Mouse (Mus musculus) kidney, postnatal 0 days (tissue): ENCODE data around the gene Eea1. TPM values are rescaled to one million over a fixed set of nuclear protein-coding genes. Genes with fewer than 3 reads are reported as not detected.

Experiments used
- ATAC-seq: fragments of 200-750 bp; cut with Nextera tagmentation; replicated peaks from 2 replicates; pipeline ENCODE4 v1.8.0; 2017; ENCODE audit warnings: low read depth, moderate number of reproducible peaks, moderate TSS enrichment, moderate library complexity; ENCODE audit not compliant: low FRiP score
- DNase-seq: peaks from one replicate; pipeline ENCODE4 v3.0.0-alpha.2; 2016; ENCODE audit warnings: low spot score
- H3K27ac ChIP-seq: fragments of 300-500 bp; sonication (generic); 2 replicates; pipeline ENCODE4 v1.5.1; 2014; ENCODE audit warnings: mild to moderate bottlenecking
- H3K27me3 ChIP-seq: fragments of 300-500 bp; sonication (generic); 2 replicates; pipeline ENCODE4 v1.6.1; 2014; ENCODE audit warnings: low read length, mixed read lengths; ENCODE audit not compliant: insufficient read depth
- H3K36me3 ChIP-seq: fragments of 300-500 bp; sonication (generic); 2 replicates; pipeline ENCODE4 v1.6.1; 2014; ENCODE audit warnings: low read length, mixed read lengths; ENCODE audit not compliant: insufficient read depth
- H3K4me1 ChIP-seq: fragments of 300-500 bp; sonication (generic); replicated peaks from 2 replicates; pipeline ENCODE4 v1.6.1; 2014; ENCODE audit warnings: antibody characterized with exemption, low read length, mixed read lengths; ENCODE audit not compliant: insufficient read depth
- H3K4me2 ChIP-seq: fragments of 300-500 bp; sonication (generic); 2 replicates; pipeline ENCODE4 v1.6.1; 2014; ENCODE audit warnings: mild to moderate bottlenecking, low read length, moderate library complexity, mixed read lengths
- H3K4me3 ChIP-seq: fragments of 300-500 bp; sonication (generic); replicated peaks from 2 replicates; pipeline ENCODE4 v1.5.1; 2014; ENCODE audit warnings: low read depth, low read length
- H3K9ac ChIP-seq: fragments of 300-500 bp; sonication (generic); 2 replicates; pipeline ENCODE4 v1.6.1; 2014; ENCODE audit warnings: low read depth, low read length
- H3K9me3 ChIP-seq: fragments of 300-500 bp; sonication (generic); replicated peaks from 2 replicates; pipeline ENCODE4 v1.6.1; 2016; ENCODE audit warnings: low read length, inconsistent platforms, mixed read lengths
- CTCF ChIP-seq: IDR thresholded peaks from 2 replicates; pipeline ENCODE4 v1.5.1; 2016; ENCODE audit warnings: antibody characterized with exemption, low read depth, mild to moderate bottlenecking, moderate library complexity
- WGBS: fragments of 180-500 bp; shearing (Covaris S2); extraction: QIAGEN DNeasy Blood & Tissue Kit; methylation state at CpG from one replicate; pipeline ENCODE4 v1.1.7; 2014; 5-methylcytosine and 5-hydroxymethylcytosine counted together
- polyA plus RNA-seq: library from polyadenylated mRNA; unstranded; fragments of >200 nt; fragmentation: Nextera tagmentation; extraction: Ambion mirVana; gene quantifications from 2 replicates; pipeline ENCODE4 v1.2.1, GENCODE M21; 2015

Gene Eea1
- polyA plus RNA-seq, 1 experiment from 2014 or later: 24.3 TPM

DNA sequence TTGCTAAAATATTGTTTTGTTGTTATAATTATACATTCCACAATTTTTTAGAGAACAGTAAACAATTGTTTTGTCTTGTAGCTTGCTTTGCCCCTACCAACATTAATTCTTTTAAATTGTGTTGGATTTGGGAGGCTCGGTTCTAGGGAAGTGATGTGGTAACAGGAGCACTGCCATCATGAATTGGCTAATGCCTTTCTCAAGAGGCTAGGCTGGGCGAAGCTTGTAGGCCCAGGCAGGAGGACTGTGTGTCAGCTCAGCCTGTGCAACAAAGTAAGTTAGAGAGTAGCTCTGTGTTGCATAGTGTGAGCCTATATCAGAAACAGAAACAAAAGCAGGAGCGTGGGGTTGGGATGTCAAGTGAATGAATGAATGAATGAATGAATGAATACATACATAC lies 9.0 kb downstream of the Eea1 start:
- TF ChIP-seq CTCF: no peak
- no peaks in the 10 kb centered on the region for H3K36me3 ChIP-seq
- H3K9ac ChIP-seq: no peak overlapping the region
- H3K27me3 ChIP-seq: no peaks in the 10 kb centered on the region
- H3K9me3 ChIP-seq: no peaks in the 10 kb centered on the region
- WGBS: 95% methylated on average over 3 of the region's 3 CpGs
- no peaks in the 10 kb centered on the region for H3K4me1 ChIP-seq
- ATAC-seq: no peak
- H3K27ac ChIP-seq: no peak overlapping the region
- no peak overlapping the region for H3K4me3 ChIP-seq
- H3K4me2 ChIP-seq: no peak overlapping the region
- no peak for DNase-seq

DNA sequence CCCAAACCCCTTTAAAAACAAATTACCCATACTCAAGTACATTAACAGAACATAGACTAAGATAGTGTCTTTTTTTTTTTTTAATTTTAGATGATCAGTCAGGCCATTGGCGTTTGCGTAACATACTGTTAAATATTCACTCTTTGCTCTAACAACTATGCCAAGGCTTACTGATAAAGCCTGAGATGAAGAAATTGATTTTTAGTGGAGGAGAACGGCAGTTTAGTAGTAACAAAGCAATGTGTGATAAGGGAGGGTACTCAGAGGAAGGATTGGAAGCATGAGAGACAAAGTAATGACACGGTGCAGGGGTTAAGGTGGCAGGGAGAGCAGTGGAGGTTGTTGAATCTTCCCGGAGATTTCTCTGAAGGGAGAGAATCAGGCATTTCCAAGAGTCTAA lies 9.7 kb downstream of the Eea1 start:
- TF ChIP-seq CTCF: no peak
- 87% methylated on average over 5 of the region's 5 CpGs for WGBS

DNA sequence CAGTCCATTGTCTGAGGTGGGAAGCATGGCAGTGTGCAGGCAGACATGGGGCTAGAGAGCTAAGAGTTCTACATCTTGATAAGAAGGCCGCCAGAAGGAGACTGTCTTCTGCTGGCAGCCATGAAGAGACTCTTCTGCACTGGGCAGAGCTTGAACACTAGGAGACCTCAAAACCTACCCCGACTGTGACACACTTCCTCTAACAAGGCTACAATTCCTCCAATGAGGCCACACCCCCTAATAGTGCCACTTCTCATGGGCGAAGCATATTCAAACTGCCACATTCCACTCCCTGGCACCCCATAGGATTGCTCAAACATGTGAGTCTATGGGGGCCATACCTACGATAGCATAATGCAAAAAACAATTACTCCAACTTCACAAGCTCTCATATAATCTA lies 10.3 kb downstream of the Eea1 start:
- TF ChIP-seq CTCF: no peak
- H3K9ac ChIP-seq: no peak overlapping the region

More for the DNA sequence above, 9.7 kb downstream of the Eea1 start:
- H3K4me3 ChIP-seq: no peak overlapping the region
- no peak for ATAC-seq
- H3K4me2 ChIP-seq: no peak overlapping the region
- no peak for DNase-seq
- H3K9ac ChIP-seq: no peak overlapping the region
- H3K9me3 ChIP-seq: no peaks in the 10 kb centered on the region
- H3K36me3 ChIP-seq: no peaks in the 10 kb centered on the region
- H3K27ac ChIP-seq: no peak overlapping the region
- H3K4me1 ChIP-seq: no peaks in the 10 kb centered on the region
- no peaks in the 10 kb centered on the region for H3K27me3 ChIP-seq

DNA sequence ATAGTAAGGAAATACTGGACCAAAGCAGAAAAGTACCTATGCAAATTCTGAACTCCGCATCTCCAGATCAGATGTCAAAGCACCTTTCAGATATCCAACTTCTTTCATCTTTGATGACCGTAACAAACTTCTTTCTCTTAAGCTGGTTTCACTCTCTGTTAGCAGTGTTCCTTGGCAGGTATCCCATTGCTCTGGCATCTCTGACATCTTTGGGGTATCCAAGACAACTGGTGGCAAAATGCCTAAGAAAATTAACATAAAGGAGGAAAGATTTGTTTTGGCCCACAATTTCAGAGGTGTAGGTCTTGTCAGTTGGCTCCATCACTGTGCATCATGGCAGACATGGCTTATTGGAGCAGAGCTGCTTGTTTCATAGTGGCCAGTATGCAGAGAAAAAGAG lies 10.9 kb downstream of the Eea1 start:
- 92% methylated on average over 2 of the region's 2 CpGs for WGBS
- no peak for TF ChIP-seq CTCF

More for the DNA sequence above, 10.3 kb downstream of the Eea1 start:
- H3K4me1 ChIP-seq: no peaks in the 10 kb centered on the region
- H3K27ac ChIP-seq: no peak overlapping the region
- WGBS: 94% methylated on average over 4 of the region's 4 CpGs
- no peaks in the 10 kb centered on the region for H3K27me3 ChIP-seq
- H3K36me3 ChIP-seq: no peaks in the 10 kb centered on the region
- no peak for DNase-seq
- ATAC-seq: no peak
- no peak overlapping the region for H3K4me3 ChIP-seq
- H3K4me2 ChIP-seq: no peak overlapping the region
- no peaks in the 10 kb centered on the region for H3K9me3 ChIP-seq

DNA sequence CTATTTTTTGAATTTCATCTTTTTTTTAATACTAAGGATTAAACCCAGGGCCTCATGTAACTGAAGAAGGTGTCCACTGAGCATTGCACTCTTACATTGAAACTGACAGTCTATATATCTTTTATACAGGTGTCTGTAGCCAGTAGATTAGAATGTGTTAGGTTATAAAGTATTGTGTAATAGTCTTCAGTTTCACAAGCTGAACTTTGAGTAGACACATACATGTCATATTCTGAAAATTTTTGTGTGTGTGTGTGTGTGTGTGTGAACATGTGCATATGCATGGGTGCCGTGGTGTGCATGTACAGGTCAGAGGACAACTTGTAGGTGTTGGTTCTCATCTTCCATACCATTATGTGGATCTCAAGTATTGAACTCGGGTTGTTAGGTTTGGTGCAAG lies 16.2 kb downstream of the Eea1 start:
- Histone ChIP-seq H3K4me3 (no peak overlapping the region), H3K36me3 (no peaks in the 10 kb centered on the region), H3K9me3 (no peaks in the 10 kb centered on the region), H3K27me3 (no peaks in the 10 kb centered on the region), H3K9ac (no peak overlapping the region), H3K4me2 (no peak overlapping the region), H3K27ac (no peak overlapping the region), H3K4me1 (no peaks in the 10 kb centered on the region)
- no peak for TF ChIP-seq CTCF
- no peak for DNase-seq
- ATAC-seq: no peak
- WGBS: 92% methylated on average over 2 of the region's 2 CpGs

More for the DNA sequence above, 10.9 kb downstream of the Eea1 start:
- ATAC-seq: no peak
- Histone ChIP-seq H3K27me3 (no peaks in the 10 kb centered on the region), H3K9ac (no peak overlapping the region), H3K4me1 (no peaks in the 10 kb centered on the region), H3K36me3 (no peaks in the 10 kb centered on the region), H3K4me3 (no peak overlapping the region), H3K27ac (no peak overlapping the region), H3K9me3 (no peaks in the 10 kb centered on the region), H3K4me2 (no peak overlapping the region)
- no peak for DNase-seq

DNA sequence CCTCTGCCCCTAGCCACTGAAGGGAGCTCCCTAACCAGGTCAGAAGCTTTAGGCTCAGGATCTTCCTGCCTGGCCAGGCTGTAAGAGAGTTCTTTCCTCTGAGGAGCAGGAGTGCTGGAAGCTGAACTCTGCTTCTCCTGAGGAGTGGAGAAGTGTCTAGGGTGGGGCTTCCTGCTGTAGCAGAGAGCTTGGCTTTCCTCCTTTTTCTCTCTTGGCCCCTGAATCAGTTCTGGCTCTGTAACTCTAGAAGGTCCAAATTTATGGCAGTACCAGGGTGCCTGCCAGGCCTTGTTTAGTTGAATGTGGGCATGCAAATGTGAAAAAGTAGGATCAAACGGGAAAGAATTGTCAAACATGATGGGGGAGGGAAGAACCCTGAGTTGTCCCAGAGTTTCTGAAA lies 17.1 kb downstream of the Eea1 start:
- ATAC-seq: no peak
- WGBS: 50% methylated on average over 1 of the region's 1 CpGs
- H3K4me3 ChIP-seq: no peak overlapping the region
- no peak for TF ChIP-seq CTCF
- DNase-seq: no peak
- no peak overlapping the region for H3K27ac ChIP-seq
- no peaks in the 10 kb centered on the region for H3K4me1 ChIP-seq
- H3K36me3 ChIP-seq: no peaks in the 10 kb centered on the region
- H3K27me3 ChIP-seq: no peaks in the 10 kb centered on the region
- H3K4me2 ChIP-seq: no peak overlapping the region
- H3K9ac ChIP-seq: no peak overlapping the region
- H3K9me3 ChIP-seq: no peaks in the 10 kb centered on the region

DNA sequence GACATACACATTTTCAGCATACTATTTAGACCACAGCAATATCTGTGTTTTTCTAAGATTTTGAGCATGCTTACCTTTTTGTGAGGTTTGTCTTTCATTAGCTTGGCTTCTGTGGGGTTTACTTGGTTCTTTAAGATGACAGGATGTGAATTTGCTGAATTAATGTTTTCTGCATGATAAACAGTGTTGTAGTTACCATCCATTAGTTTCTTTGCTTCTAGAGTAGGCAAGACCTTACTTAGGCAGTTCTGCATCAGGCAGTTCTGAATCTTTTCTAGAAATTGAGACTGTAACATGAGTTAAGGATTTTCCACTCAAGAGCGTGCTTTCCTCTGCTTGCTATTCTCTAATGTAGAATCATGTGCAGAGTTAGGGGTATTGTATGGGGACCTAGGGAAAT lies 24.2 kb downstream of the Eea1 start:
- ATAC-seq: no peak
- no peak overlapping the region for H3K27ac ChIP-seq
- H3K4me3 ChIP-seq: no peak overlapping the region
- H3K9me3 ChIP-seq: no peaks in the 10 kb centered on the region
- no peak overlapping the region for H3K4me2 ChIP-seq
- WGBS: 88% methylated on average over 1 of the region's 1 CpGs
- no peaks in the 10 kb centered on the region for H3K27me3 ChIP-seq
- no peak overlapping the region for H3K9ac ChIP-seq
- no peak for TF ChIP-seq CTCF
- no peaks in the 10 kb centered on the region for H3K4me1 ChIP-seq
- no peak for DNase-seq
- no peaks in the 10 kb centered on the region for H3K36me3 ChIP-seq
